Mouse (Mus musculus): Measurements from ENCODE around the gene Fut11. TPM values are rescaled to one million over a fixed set of nuclear protein-coding genes. Genes with fewer than 3 reads are reported as not detected.

Gene Fut11
- total and polyA plus RNA-seq, 2 experiments from 2014 or later: 11.1 to 11.9 TPM

DNA sequence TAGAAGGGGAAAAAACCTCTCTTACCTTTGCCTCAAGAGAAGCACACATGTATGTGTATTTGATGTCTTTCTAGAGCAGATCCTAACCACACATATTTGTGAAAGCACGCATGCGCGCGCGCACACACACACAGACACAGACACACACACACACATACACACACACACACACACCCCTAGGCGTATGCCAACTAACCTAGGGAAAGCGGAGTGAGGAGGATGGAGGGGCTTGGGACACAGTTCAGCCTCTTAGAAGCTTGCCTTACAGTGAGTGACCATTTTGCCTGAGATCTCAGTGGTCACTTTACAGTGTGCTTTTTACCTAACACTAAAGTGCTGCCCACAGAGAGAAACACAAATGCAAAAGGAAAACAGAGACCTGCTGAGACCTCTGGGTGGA is 35.1 kb upstream of the Fut11 start:
- Histone ChIP-seq H3K27ac (ENCODE audit: low read depth) (peak overlapping the region; percentile 99), H3K9me3 (replicated peaks; ENCODE audit: control insufficient read depth, low read length) (no peaks in the 10 kb centered on the region), H3K4me3 (ENCODE audit: low read depth, low read length) (no peak overlapping the region), H3K4me1 (ENCODE audit: control insufficient read depth, insufficient read depth) (peaks cover 14% of the 10 kb centered on the region; the same call in 1 of the 2 replicates), H3K9ac (replicated peaks; ENCODE audit: low read depth, low read length) (no peak overlapping the region), H3K36me3 (replicated peaks; ENCODE audit: control insufficient read depth, insufficient read depth, low read length) (peaks cover 7% of the 10 kb centered on the region), H3K27me3 (ENCODE audit: control insufficient read depth, insufficient read depth, low read length) (no peaks in the 10 kb centered on the region), H3K4me2 (ENCODE audit: low read depth, low read length) (0 out of 2 replicates have a peak overlapping the region, but pooled peaks have one; percentile 76)
- no peak for ATAC-seq (ENCODE audit: insufficient read depth, low read depth)
- no peak for DNase-seq (ENCODE audit: low spot score)
- WGBS: 94% methylated on average over 7 of the region's 7 CpGs
- no peak for TF ChIP-seq EP300 (IDR thresholded peaks at IDR 0.05; ENCODE audit: low read depth)
- no peak for TF ChIP-seq CTCF (IDR thresholded peaks at IDR 0.05; ENCODE audit: low read depth)

GRCm38 (mm10) chr14:20660827-20661660 is 33.7 kb upstream of the Fut11 start:
- Histone ChIP-seq H3K9me3 (replicated peaks; ENCODE audit: control insufficient read depth, low read length) (no peaks in the 10 kb centered on the region), H3K27me3 (ENCODE audit: control insufficient read depth, insufficient read depth, low read length) (no peaks in the 10 kb centered on the region), H3K4me2 (ENCODE audit: low read depth, low read length) (peak overlapping the region; percentile 76), H3K36me3 (replicated peaks; ENCODE audit: control insufficient read depth, insufficient read depth, low read length) (peaks cover 7% of the 10 kb centered on the region), H3K4me1 (ENCODE audit: control insufficient read depth, insufficient read depth) (peaks cover 16% of the 10 kb centered on the region), H3K4me3 (ENCODE audit: low read depth, low read length) (peak overlapping the region; percentile 52), H3K27ac (ENCODE audit: low read depth) (peak overlapping the region; percentile 99), H3K9ac (replicated peaks; ENCODE audit: low read depth, low read length) (peak overlapping the region; percentile 86)
- peak; percentile 97 for DNase-seq (ENCODE audit: low spot score)
- ATAC-seq (ENCODE audit: insufficient read depth, low read depth): peak; percentile 59
- TF ChIP-seq CTCF (IDR thresholded peaks at IDR 0.05; ENCODE audit: low read depth) (peak; percentile 85), EP300 (IDR thresholded peaks at IDR 0.05; ENCODE audit: low read depth) (peak; percentile 24; the same call in 1 of the 2 replicates)
- WGBS: 2% methylated on average over 52 of the region's 52 CpGs

GRCm38 (mm10) chr14:20661661-20662331 is 33.0 kb upstream of the Fut11 start:
- Histone ChIP-seq H3K4me2 (ENCODE audit: low read depth, low read length) (peak overlapping the region; percentile 76), H3K9me3 (replicated peaks; ENCODE audit: control insufficient read depth, low read length) (no peaks in the 10 kb centered on the region), H3K4me3 (ENCODE audit: low read depth, low read length) (peak overlapping the region; percentile 52), H3K27me3 (ENCODE audit: control insufficient read depth, insufficient read depth, low read length) (no peaks in the 10 kb centered on the region), H3K4me1 (ENCODE audit: control insufficient read depth, insufficient read depth) (peaks cover 19% of the 10 kb centered on the region), H3K27ac (ENCODE audit: low read depth) (peak overlapping the region; percentile 99), H3K9ac (replicated peaks; ENCODE audit: low read depth, low read length) (peak overlapping the region; percentile 86), H3K36me3 (replicated peaks; ENCODE audit: control insufficient read depth, insufficient read depth, low read length) (peaks cover 7% of the 10 kb centered on the region)
- WGBS: 7% methylated on average over 19 of the region's 19 CpGs
- no peak for ATAC-seq (ENCODE audit: insufficient read depth, low read depth)
- TF ChIP-seq EP300 (IDR thresholded peaks at IDR 0.05; ENCODE audit: low read depth) (no peak), CTCF (IDR thresholded peaks at IDR 0.05; ENCODE audit: low read depth) (no peak)
- DNase-seq (ENCODE audit: low spot score): no peak

DNA sequence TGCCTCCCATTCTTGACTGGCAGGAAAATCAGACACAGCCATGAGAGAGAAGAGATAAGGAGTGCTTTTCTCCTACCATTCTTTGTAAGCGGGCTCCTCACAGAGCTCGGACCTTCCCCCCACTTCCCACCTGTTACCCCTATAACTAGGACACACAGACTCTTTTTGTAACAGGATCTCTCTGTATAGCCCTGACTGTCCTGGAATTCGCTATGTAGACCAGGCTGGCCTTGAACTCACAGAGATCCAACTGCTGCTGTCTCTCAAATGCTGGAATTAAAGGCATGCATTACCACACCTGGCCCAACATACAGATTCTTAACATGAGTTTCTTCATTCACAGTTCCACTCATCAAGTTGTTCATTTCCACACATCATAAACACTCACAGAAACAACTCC is 32.0 kb upstream of the Fut11 start:
- Histone ChIP-seq H3K9ac (replicated peaks; ENCODE audit: low read depth, low read length) (peak overlapping the region; percentile 86), H3K9me3 (replicated peaks; ENCODE audit: control insufficient read depth, low read length) (no peaks in the 10 kb centered on the region), H3K4me1 (ENCODE audit: control insufficient read depth, insufficient read depth) (peaks cover 23% of the 10 kb centered on the region), H3K4me3 (ENCODE audit: low read depth, low read length) (peak overlapping the region; percentile 52), H3K27ac (ENCODE audit: low read depth) (peak overlapping the region; percentile 99), H3K27me3 (ENCODE audit: control insufficient read depth, insufficient read depth, low read length) (no peaks in the 10 kb centered on the region), H3K4me2 (ENCODE audit: low read depth, low read length) (peak overlapping the region; percentile 76), H3K36me3 (replicated peaks; ENCODE audit: control insufficient read depth, insufficient read depth, low read length) (peaks cover 7% of the 10 kb centered on the region)
- no peak for TF ChIP-seq EP300 (IDR thresholded peaks at IDR 0.05; ENCODE audit: low read depth)
- no peak for TF ChIP-seq CTCF (IDR thresholded peaks at IDR 0.05; ENCODE audit: low read depth)
- 31% methylated on average over 3 of the region's 3 CpGs for WGBS
- no peak for DNase-seq (ENCODE audit: low spot score)
- no peak for ATAC-seq (ENCODE audit: insufficient read depth, low read depth)

DNA sequence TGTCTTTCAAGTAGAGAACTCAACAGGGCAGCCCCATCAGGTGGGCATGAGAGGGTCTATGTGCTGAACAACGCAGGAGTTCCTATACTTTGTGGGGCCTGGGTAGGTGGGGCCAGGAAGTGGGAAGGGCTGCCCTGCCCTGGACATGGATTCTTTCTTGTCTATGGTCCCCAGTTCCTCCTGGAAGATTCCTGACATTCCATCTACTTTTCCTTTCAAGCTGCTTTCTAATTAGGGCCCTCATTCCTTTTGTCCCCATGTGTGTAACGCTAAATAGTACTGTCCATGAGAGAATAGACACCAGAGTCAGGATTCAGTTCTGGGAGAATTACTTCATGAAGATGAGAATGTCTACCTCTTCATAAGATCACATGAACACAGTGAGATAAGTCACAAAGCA is 31.2 kb upstream of the Fut11 start:
- H3K36me3 ChIP-seq (replicated peaks; ENCODE audit: control insufficient read depth, insufficient read depth, low read length): peaks cover 7% of the 10 kb centered on the region
- peak overlapping the region; percentile 52 for H3K4me3 ChIP-seq (ENCODE audit: low read depth, low read length)
- peak overlapping the region; percentile 76 for H3K4me2 ChIP-seq (ENCODE audit: low read depth, low read length)
- H3K4me1 ChIP-seq (ENCODE audit: control insufficient read depth, insufficient read depth): peaks cover 23% of the 10 kb centered on the region
- TF ChIP-seq EP300 (IDR thresholded peaks at IDR 0.05; ENCODE audit: low read depth): no peak
- TF ChIP-seq CTCF (IDR thresholded peaks at IDR 0.05; ENCODE audit: low read depth): no peak
- no peak for DNase-seq (ENCODE audit: low spot score)
- no peaks in the 10 kb centered on the region for H3K27me3 ChIP-seq (ENCODE audit: control insufficient read depth, insufficient read depth, low read length)
- H3K27ac ChIP-seq (ENCODE audit: low read depth): peak overlapping the region; percentile 99
- peak; percentile 5; the same call in 1 of the 2 replicates for ATAC-seq (ENCODE audit: insufficient read depth, low read depth)
- peak overlapping the region; percentile 86 for H3K9ac ChIP-seq (replicated peaks; ENCODE audit: low read depth, low read length)
- no peaks in the 10 kb centered on the region for H3K9me3 ChIP-seq (replicated peaks; ENCODE audit: control insufficient read depth, low read length)
- 20% methylated on average over 2 of the region's 2 CpGs for WGBS
